ENCODE assay signal across 7 mouse cellular contexts in genomic region chr2:168106701-168107178, GRCm38 (mm10). TPM values are rescaled to one million over a fixed set of nuclear protein-coding genes. Genes with fewer than 3 reads are reported as not detected.
A peak's percentile ranks its signal among the peaks of the same experiment; 100 is the strongest.
DNase-seq lines count a peak whose midpoint lies in the region; TF ChIP-seq lines count a peak whose summit lies in the region.

No protein-coding gene starts in this region.

- no peaks in the 10 kb centered on the region for H3K27me3 ChIP-seq in myocyte (ENCODE audit: control insufficient read depth, insufficient read depth, insufficient read length)

- H3K4me3 ChIP-seq in myocyte = no peak overlapping the region

- H3ac ChIP-seq in myocyte (ENCODE audit: control insufficient read depth, insufficient read length) = no peak overlapping the region

- peak; percentile 92 for DNase-seq in MN1 (ENCODE audit: low spot score)
- peak; percentile 91 for DNase-seq in brain, adult 2 months (ENCODE audit: low read depth, low spot score)
- DNase-seq in frontal cortex, postnatal 10 days (ENCODE audit: low spot score in 2 of 2) = peak; percentile 83 to 84
- peak; percentile 77 for DNase-seq in heart, postnatal 4 days
- peak; percentile 62 for DNase-seq in layer of hippocampus, adult 9-10 months (ENCODE audit: low spot score)
- DNase-seq in B cell, adult 2 months = no peak

- no peaks in the 10 kb centered on the region for H3K79me2 ChIP-seq in myocyte (ENCODE audit: control insufficient read depth, insufficient read depth)

- H3K36me3 ChIP-seq in myocyte (ENCODE audit: control insufficient read depth, insufficient read depth) = no peaks in the 10 kb centered on the region

- no peak for TF ChIP-seq POLR2A in myocyte (IDR thresholded peaks at IDR 0.05; ENCODE audit: insufficient read length, low read depth)

- H3K4me2 ChIP-seq in myocyte (ENCODE audit: low read depth) = peak overlapping the region; percentile 52

TF ChIP-seq in myocyte, 11 proteins besides CTCF, POLR2A, EP300 and RAD21:
- no peak for TF ChIP-seq TCF3 (IDR thresholded peaks at IDR 0.05; ENCODE audit: insufficient read length, low read depth)
- TF ChIP-seq E2F4 (IDR thresholded peaks at IDR 0.05; ENCODE audit: insufficient read depth) = no peak
- peak in 1 of 3 experiments; percentile 63 for TF ChIP-seq MYOG (IDR thresholded peaks at IDR 0.05; ENCODE audit: control insufficient read depth in 1 of 3, insufficient read depth in 1 of 3, insufficient read length in 2 of 3, low read depth in 2 of 3)
- TF ChIP-seq TCF12 (IDR thresholded peaks at IDR 0.05; ENCODE audit: insufficient read depth, poor library complexity, severe bottlenecking) = no peak
- no peak for TF ChIP-seq MAX (IDR thresholded peaks at IDR 0.05; ENCODE audit: low read depth)
- no peak for TF ChIP-seq POLR2AphosphoS2 (IDR thresholded peaks at IDR 0.05; ENCODE audit: insufficient read length, low read depth)
- TF ChIP-seq SRF (IDR thresholded peaks at IDR 0.05; ENCODE audit: control insufficient read depth, insufficient read length, low read depth) = no peak
- no peak for TF ChIP-seq REST (IDR thresholded peaks at IDR 0.05; ENCODE audit: insufficient read depth, insufficient read length)
- TF ChIP-seq MYOD1 (IDR thresholded peaks at IDR 0.05; ENCODE audit: control insufficient read depth in 1 of 3, insufficient read length in 2 of 3, low read depth in 2 of 3) = peak in 2 of 3 experiments; percentile 28 to 51
- TF ChIP-seq USF1 (IDR thresholded peaks at IDR 0.05; ENCODE audit: low read depth) = no peak
- no peak for TF ChIP-seq CEBPB (IDR thresholded peaks at IDR 0.05; ENCODE audit: insufficient read depth, poor library complexity, severe bottlenecking)

RNA-seq across cellular contexts. Expression of gene Pard6b, which starts 25.9 kb away (rescaled TPM):
- 1 to 10 TPM; 4.0 to 4.5 TPM for total RNA-seq in heart, postnatal 4 days (2021)
- polyA plus RNA-seq in myocyte (2012; fragmentation: generic; extraction: Trizol) = 0.11 TPM

Comparison
In these comparisons a context has a peak if more than half of its experiments do, and no peak if none do; other contexts are left out.
1. DNase-seq: peak in MN1 (single experiment), brain, adult 2 months (single experiment), frontal cortex, postnatal 10 days (2 of 2), heart, postnatal 4 days (single experiment) and layer of hippocampus, adult 9-10 months (single experiment); none in B cell, adult 2 months (0 of 2).